Mouse (Mus musculus) c-Kit-positive CD71-negative TER-119-negative erythroid progenitor cells, embryonic 14.5 days (primary cell): ENCODE measurements around the gene Unkl.

ENCODE experiments used
- DNase-seq: peaks from one replicate; pipeline ENCODE4 v3.0.0-alpha.2; 2013; ENCODE audit warnings: low read depth

Unkl gene

GRCm38 (mm10) chr17:25255110-25255509 is 66.9 kb downstream of the Unkl start:
- DNase-seq: no peak

GRCm38 (mm10) chr17:25256140-25256754 is 68.0 kb downstream of the Unkl start, which contains the start of gene Baiap3:
Gene Baiap3, minus strand, starts transcription at chr17:25256364.
- DNase-seq: no peak

- no peak for DNase-seq
These were observed 69.6 kb downstream of the Unkl start for GRCm38 (mm10) chr17:25257804-25258261.

- no peak for DNase-seq
These were observed 76.3 kb downstream of the Unkl start for GRCm38 (mm10) chr17:25264453-25264852.

GRCm38 (mm10) chr17:25270795-25271335 is 82.7 kb downstream of the Unkl start:
- DNase-seq: no peak

GRCm38 (mm10) chr17:25272326-25272725 is 84.1 kb downstream of the Unkl start:
- DNase-seq: no peak

- DNase-seq: no peak
These were observed 84.9 kb downstream of the Unkl start for GRCm38 (mm10) chr17:25272951-25273705.

- DNase-seq: peak; percentile 98
These were observed 85.7 kb downstream of the Unkl start for GRCm38 (mm10) chr17:25273706-25274501.

- no peak for DNase-seq
These were observed 86.6 kb downstream of the Unkl start, which contains the start of gene Ube2i for GRCm38 (mm10) chr17:25274571-25275346. Gene Ube2i, minus strand, starts transcription at chr17:25274622.

GRCm38 (mm10) chr17:25275833-25276232 is 87.6 kb downstream of the Unkl start:
- DNase-seq: no peak

- DNase-seq: no peak
These were observed 93.9 kb downstream of the Unkl start for GRCm38 (mm10) chr17:25282133-25282532.
